Mouse (Mus musculus) midbrain, embryonic 13.5 days (tissue): ENCODE measurements around the gene Acot11. TPM values are rescaled to one million over a fixed set of nuclear protein-coding genes. Genes with fewer than 3 reads are reported as not detected.

Experiments used
- ATAC-seq: fragments of 200-750 bp; cut with Nextera tagmentation; 2 replicates; pipeline ENCODE4 v1.8.0; 2017; ENCODE audit warnings: mild to moderate bottlenecking, moderate TSS enrichment, moderate library complexity
- H3K27ac ChIP-seq: fragments of 300-500 bp; sonication (generic); 2 replicates; pipeline ENCODE4 v1.5.1; 2015; ENCODE audit warnings: inconsistent platforms, mild to moderate bottlenecking, moderate library complexity
- H3K27me3 ChIP-seq: fragments of 300-500 bp; sonication (generic); 2 replicates; pipeline ENCODE4 v1.6.1; 2015; ENCODE audit warnings: mild to moderate bottlenecking, inconsistent platforms
- H3K36me3 ChIP-seq: fragments of 300-500 bp; sonication (generic); 2 replicates; pipeline ENCODE4 v1.6.1; 2015; ENCODE audit warnings: mild to moderate bottlenecking, inconsistent platforms
- H3K4me1 ChIP-seq: fragments of 300-500 bp; sonication (generic); replicated peaks from 2 replicates; pipeline ENCODE4 v1.6.1; 2015; ENCODE audit warnings: inconsistent platforms
- H3K4me2 ChIP-seq: fragments of 300-500 bp; sonication (generic); replicated peaks from 2 replicates; pipeline ENCODE4 v1.6.1; 2015; ENCODE audit warnings: moderate library complexity, mild to moderate bottlenecking, inconsistent platforms
- H3K4me3 ChIP-seq: fragments of 300-500 bp; sonication (generic); replicated peaks from 2 replicates; pipeline ENCODE4 v1.5.1; 2015; ENCODE audit warnings: mild to moderate bottlenecking, inconsistent platforms
- H3K9ac ChIP-seq: fragments of 300-500 bp; sonication (generic); replicated peaks from 2 replicates; pipeline ENCODE4 v1.6.1; 2015; ENCODE audit warnings: mild to moderate bottlenecking, inconsistent platforms
- H3K9me3 ChIP-seq: fragments of 300-500 bp; sonication (generic); 2 replicates; pipeline ENCODE4 v1.6.1; 2016; ENCODE audit warnings: mild to moderate bottlenecking, inconsistent platforms
- WGBS: fragments of 180-500 bp; shearing (Covaris S2); methylation state at CpG from one replicate; pipeline ENCODE4 v1.1.7; 2015; 5-methylcytosine and 5-hydroxymethylcytosine counted together
- polyA plus RNA-seq: library from polyadenylated mRNA; unstranded; fragments of >200 nt; fragmentation: Nextera tagmentation; extraction: Ambion mirVana; gene quantifications from 2 replicates; pipeline ENCODE4 v1.2.1, GENCODE M21; 2015

Gene Acot11
- polyA plus RNA-seq, 1 experiment from 2014 or later, result 1.00 TPM

GRCm38 (mm10) chr4:106837964-106838363, 33.2 kb upstream of the Acot11 start:
- Histone ChIP-seq H3K4me3 (peak overlapping the region; percentile 26), H3K9ac (peak overlapping the region; percentile 92), H3K9me3 (no peaks in the 10 kb centered on the region), H3K27me3 (0 out of 2 replicates have a peak, but pooled peaks cover 3% of the 10 kb centered on the region), H3K36me3 (no peaks in the 10 kb centered on the region), H3K27ac (peak overlapping the region; percentile 99), H3K4me2 (peak overlapping the region; percentile 99), H3K4me1 (peaks cover 62% of the 10 kb centered on the region)
- 2% methylated on average over 14 of the region's 18 CpGs for WGBS
- peak; percentile 51 for ATAC-seq

- ATAC-seq, result no peak
- Histone ChIP-seq H3K9ac (peak overlapping the region; percentile 92), H3K36me3 (no peaks in the 10 kb centered on the region), H3K9me3 (no peaks in the 10 kb centered on the region), H3K4me1 (peaks cover 57% of the 10 kb centered on the region), H3K4me2 (peak overlapping the region; percentile 99), H3K27ac (peak overlapping the region; percentile 99), H3K27me3 (0 out of 2 replicates have a peak, but pooled peaks cover 3% of the 10 kb centered on the region), H3K4me3 (peak overlapping the region; percentile 26)
- 7% methylated on average over 9 of the region's 9 CpGs for WGBS
Measured at GRCm38 (mm10) chr4:106837425-106837824, 32.6 kb upstream of the Acot11 start.

DNA sequence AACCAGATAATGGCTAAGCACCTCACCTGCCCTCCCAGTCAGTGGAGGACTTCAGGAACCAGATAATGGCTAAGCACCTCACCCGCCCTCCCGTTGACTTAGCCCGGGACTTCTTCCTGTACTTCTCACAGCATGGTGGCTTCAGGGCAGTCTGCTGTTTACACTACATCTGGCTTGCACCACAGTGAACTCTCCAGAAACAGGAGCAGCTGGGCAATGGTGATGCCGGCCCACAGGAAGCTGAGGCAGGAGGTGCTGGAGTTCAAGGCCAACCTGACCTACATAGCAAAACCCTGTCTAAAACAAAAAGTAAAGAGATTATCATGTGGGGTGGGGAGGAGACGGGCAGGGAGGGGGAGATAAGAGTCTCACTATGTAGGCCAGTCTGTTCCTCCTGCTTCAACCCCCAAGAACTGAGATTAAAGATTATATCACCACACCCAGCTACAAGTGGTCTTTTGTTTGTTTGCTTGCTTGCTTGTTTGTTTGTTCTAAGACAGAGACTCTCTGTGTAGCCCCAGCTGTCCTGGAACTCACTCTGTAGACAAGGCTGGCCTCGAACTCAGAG, 25.8 kb upstream of the Acot11 start:
- H3K4me2 ChIP-seq, result no peak overlapping the region
- H3K9me3 ChIP-seq, result no peaks in the 10 kb centered on the region
- H3K27me3 ChIP-seq, result peaks cover 24% of the 10 kb centered on the region
- WGBS, result 72% methylated on average over 6 of the region's 6 CpGs
- H3K36me3 ChIP-seq, result no peaks in the 10 kb centered on the region
- ATAC-seq, result no peak
- H3K9ac ChIP-seq, result no peak overlapping the region
- H3K4me3 ChIP-seq, result no peak overlapping the region
- H3K4me1 ChIP-seq, result peaks cover 16% of the 10 kb centered on the region
- H3K27ac ChIP-seq, result no peak overlapping the region

GRCm38 (mm10) chr4:106827738-106828361, 23.1 kb upstream of the Acot11 start:
- ATAC-seq, result peak; percentile 79
- Histone ChIP-seq H3K27me3 (peaks cover 27% of the 10 kb centered on the region), H3K9me3 (no peaks in the 10 kb centered on the region), H3K4me1 (peaks cover 16% of the 10 kb centered on the region), H3K36me3 (no peaks in the 10 kb centered on the region), H3K4me3 (peak overlapping the region; percentile 32), H3K9ac (peak overlapping the region; percentile 64), H3K4me2 (peak overlapping the region; percentile 54), H3K27ac (no peak overlapping the region)
- under 1% methylated on average over 42 of the region's 42 CpGs for WGBS

- no peak overlapping the region for H3K9ac ChIP-seq
- H3K4me3 ChIP-seq, result no peak overlapping the region
- no peak for ATAC-seq
- no peak overlapping the region for H3K27ac ChIP-seq
- WGBS, result 54% methylated on average over 5 of the region's 5 CpGs
- H3K4me1 ChIP-seq, result peaks cover 16% of the 10 kb centered on the region
- H3K36me3 ChIP-seq, result no peaks in the 10 kb centered on the region
- peaks cover 27% of the 10 kb centered on the region for H3K27me3 ChIP-seq
- no peaks in the 10 kb centered on the region for H3K9me3 ChIP-seq
- H3K4me2 ChIP-seq, result no peak overlapping the region
Measured at GRCm38 (mm10) chr4:106825229-106825628, 20.4 kb upstream of the Acot11 start.

DNA sequence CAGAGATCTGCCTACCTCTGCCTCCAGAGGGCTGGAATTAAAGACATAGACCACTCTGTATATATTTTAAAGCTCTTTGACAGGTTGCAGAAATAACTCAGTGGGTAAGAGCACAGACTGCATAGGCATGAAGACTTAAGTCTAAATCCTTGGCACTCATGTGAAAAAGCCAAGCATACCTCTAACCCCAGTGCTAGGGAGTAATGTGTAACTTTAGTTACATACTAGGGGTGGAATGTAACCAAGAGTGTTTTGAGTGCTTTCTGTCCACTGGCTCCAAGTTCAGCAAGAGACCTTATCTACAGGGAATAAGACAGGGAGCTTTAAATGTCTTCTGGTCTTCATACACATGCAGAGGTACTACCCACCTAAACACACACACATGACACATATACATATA, 14.6 kb upstream of the Acot11 start:
- H3K27me3 ChIP-seq, result 0 out of 2 replicates have a peak, but pooled peaks cover under 1% of the 10 kb centered on the region
- no peak overlapping the region for H3K9ac ChIP-seq
- no peaks in the 10 kb centered on the region for H3K9me3 ChIP-seq
- H3K4me1 ChIP-seq, result peaks cover 15% of the 10 kb centered on the region
- no peak for ATAC-seq
- no peak overlapping the region for H3K4me2 ChIP-seq
- no peak overlapping the region for H3K27ac ChIP-seq
- H3K36me3 ChIP-seq, result no peaks in the 10 kb centered on the region
- no peak overlapping the region for H3K4me3 ChIP-seq

GRCm38 (mm10) chr4:106818332-106818731, 13.5 kb upstream of the Acot11 start:
- 73% methylated on average over 6 of the region's 6 CpGs for WGBS
- no peak for ATAC-seq
- Histone ChIP-seq H3K27me3 (no peaks in the 10 kb centered on the region), H3K4me1 (peaks cover 15% of the 10 kb centered on the region), H3K4me3 (no peak overlapping the region), H3K27ac (no peak overlapping the region), H3K9ac (no peak overlapping the region), H3K9me3 (no peaks in the 10 kb centered on the region), H3K4me2 (no peak overlapping the region), H3K36me3 (no peaks in the 10 kb centered on the region)

GRCm38 (mm10) chr4:106817017-106817416, 12.2 kb upstream of the Acot11 start:
- no peak for ATAC-seq
- H3K27me3 ChIP-seq, result no peaks in the 10 kb centered on the region

DNA sequence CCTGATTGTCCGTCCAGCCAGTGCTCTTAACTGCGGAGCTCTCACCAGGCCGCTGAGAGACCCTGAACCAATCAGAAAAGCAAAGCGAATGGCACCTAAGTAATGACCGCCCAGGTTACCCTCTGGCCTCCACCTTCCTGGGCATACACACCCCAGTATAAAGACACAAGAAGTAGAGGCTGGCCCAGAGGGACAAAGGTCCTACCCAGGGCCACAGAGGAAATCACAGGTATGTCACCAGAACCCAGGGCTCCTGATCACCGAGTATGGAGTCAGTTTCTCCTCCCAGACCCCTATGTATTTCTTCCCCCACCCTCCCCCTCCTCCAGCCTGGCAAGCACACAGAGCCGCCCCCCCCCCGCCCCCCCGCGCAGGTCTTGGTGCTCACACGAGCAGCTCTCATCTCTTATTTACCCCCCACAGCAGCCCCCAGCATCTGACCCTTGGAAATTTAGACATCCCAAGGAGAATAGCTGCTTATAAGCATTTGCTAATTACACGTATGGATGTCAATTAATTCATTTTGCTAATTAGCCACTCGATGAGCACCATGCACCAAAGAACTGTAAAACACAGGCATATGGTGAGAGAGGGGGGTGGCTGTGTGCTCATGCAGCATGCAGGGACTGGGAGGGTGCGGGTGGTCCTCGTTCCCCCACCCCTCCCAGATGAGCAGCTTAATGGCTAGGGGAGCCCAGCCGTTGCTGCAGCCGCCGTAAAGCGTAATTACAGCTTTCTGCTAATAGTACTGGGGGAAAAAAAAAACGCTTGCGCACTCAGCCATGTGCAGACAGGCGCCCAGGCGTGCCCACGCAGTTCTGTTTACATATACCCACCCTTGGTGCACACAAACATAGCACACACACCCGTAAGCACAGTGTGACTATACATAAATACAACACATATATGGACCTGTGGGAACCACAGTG, 10.9 kb upstream of the Acot11 start:
- H3K4me1 ChIP-seq, result peaks cover 15% of the 10 kb centered on the region
- H3K36me3 ChIP-seq, result no peaks in the 10 kb centered on the region
- H3K27ac ChIP-seq, result peak overlapping the region; percentile 35; the same call in 1 of the 2 replicates
- whole genome bisulfite sequencing, result 60% methylated on average over 24 of the region's 25 CpGs
- H3K27me3 ChIP-seq, result no peaks in the 10 kb centered on the region
- no peak overlapping the region for H3K4me3 ChIP-seq
- peak; percentile 88 for ATAC-seq
- no peak overlapping the region for H3K9ac ChIP-seq
- no peaks in the 10 kb centered on the region for H3K9me3 ChIP-seq
- 0 out of 2 replicates have a peak overlapping the region, but pooled peaks have one; percentile 19 for H3K4me2 ChIP-seq

More at GRCm38 (mm10) chr4:106817017-106817416, 12.2 kb upstream of the Acot11 start:
- H3K9me3 ChIP-seq, result no peaks in the 10 kb centered on the region
- no peak overlapping the region for H3K9ac ChIP-seq
- H3K36me3 ChIP-seq, result no peaks in the 10 kb centered on the region
- no peak overlapping the region for H3K27ac ChIP-seq
- H3K4me3 ChIP-seq, result no peak overlapping the region
- peaks cover 15% of the 10 kb centered on the region for H3K4me1 ChIP-seq
- 86% methylated on average over 4 of the region's 4 CpGs for WGBS
- H3K4me2 ChIP-seq, result no peak overlapping the region

GRCm38 (mm10) chr4:106811162-106811561, 6.4 kb upstream of the Acot11 start:
- Histone ChIP-seq H3K4me3 (no peak overlapping the region), H3K27ac (no peak overlapping the region), H3K27me3 (no peaks in the 10 kb centered on the region), H3K4me2 (no peak overlapping the region), H3K9ac (no peak overlapping the region), H3K9me3 (no peaks in the 10 kb centered on the region; the same call in 1 of the 2 replicates), H3K4me1 (peaks cover 9% of the 10 kb centered on the region), H3K36me3 (no peaks in the 10 kb centered on the region)
- no peak for ATAC-seq
- 95% methylated on average over 8 of the region's 8 CpGs for WGBS

DNA sequence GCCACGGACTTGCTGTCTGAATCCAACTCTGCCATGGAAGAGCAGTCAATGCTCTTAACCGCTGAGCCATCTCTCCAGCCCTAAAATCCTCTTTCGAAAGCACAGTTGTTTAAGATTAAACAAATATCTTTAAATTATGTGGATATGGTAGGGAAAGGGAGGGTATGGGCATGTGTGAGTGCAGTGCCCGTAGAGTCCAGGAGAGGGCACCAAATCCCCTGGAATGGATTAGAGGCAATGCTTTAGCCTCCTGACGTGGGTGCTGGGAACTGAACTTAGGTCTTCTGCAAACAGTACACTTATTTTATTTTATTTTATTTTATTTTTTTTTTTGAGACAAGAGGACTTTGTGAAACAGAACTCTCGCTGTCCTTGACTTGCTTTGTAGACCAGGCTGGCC, 5.2 kb upstream of the Acot11 start:
- Histone ChIP-seq H3K36me3 (no peaks in the 10 kb centered on the region), H3K27ac (no peak overlapping the region), H3K4me2 (no peak overlapping the region), H3K9ac (no peak overlapping the region), H3K4me3 (no peak overlapping the region), H3K4me1 (peaks cover 3% of the 10 kb centered on the region; the same call in 1 of the 2 replicates), H3K27me3 (no peaks in the 10 kb centered on the region), H3K9me3 (no peaks in the 10 kb centered on the region; the same call in 1 of the 2 replicates)
- no peak for ATAC-seq
- 91% methylated on average over 6 of the region's 6 CpGs for WGBS

GRCm38 (mm10) chr4:106807287-106807686, 2.5 kb upstream of the Acot11 start:
- Histone ChIP-seq H3K27ac (no peak overlapping the region), H3K9me3 (no peaks in the 10 kb centered on the region; the same call in 1 of the 2 replicates), H3K4me2 (no peak overlapping the region), H3K27me3 (peaks cover 10% of the 10 kb centered on the region), H3K4me1 (peaks cover 8% of the 10 kb centered on the region), H3K9ac (no peak overlapping the region), H3K4me3 (no peak overlapping the region), H3K36me3 (no peaks in the 10 kb centered on the region)
- no peak for ATAC-seq
- 78% methylated on average over 3 of the region's 3 CpGs for WGBS
